ENCODE assay signal across 8 mouse cellular contexts in genomic region chr16:94370173-94370914, GRCm38 (mm10). TPM values are rescaled to one million over a fixed set of nuclear protein-coding genes. Genes with fewer than 3 reads are reported as not detected.
DNase-seq lines count a peak whose midpoint lies in the region; ATAC-seq lines count a peak whose summit lies in the region.

Ttc3 (plus strand) TSS chr16:94370618.

- H3K27ac ChIP-seq in brown adipose tissue, adult 24 weeks (replicated peaks; ENCODE audit: low read depth, low read length): peak within 1 kb of the TSS; percentile 93
- H3K27ac ChIP-seq in heart, embryonic 14.5 days (replicated peaks in 1 of 2; ENCODE audit: control insufficient read depth in 1 of 2, insufficient read depth in 1 of 2, low read depth in 2 of 2, low read length in 2 of 2): peak within 1 kb of the TSS; percentile 98 to 99
- peak within 1 kb of the TSS; percentile 83 for H3K27ac ChIP-seq in liver, embryonic 13.5 days
- peak within 1 kb of the TSS; percentile 99 for H3K27ac ChIP-seq in stomach, embryonic 16.5 days (ENCODE audit: low read length)

- peaks cover 3% of the 10 kb centered on the region; the same call in 1 of the 2 replicates for H3K4me1 ChIP-seq in brown adipose tissue, adult 24 weeks (ENCODE audit: control insufficient read depth, insufficient read depth, insufficient read length, low read length)
- peaks cover 0 to 39% of the 10 kb centered on the region in 2 experiments; a peak in 2 of 4 replicates for H3K4me1 ChIP-seq in heart, embryonic 14.5 days (ENCODE audit: control insufficient read depth in 2 of 2, insufficient read depth in 2 of 2, low read length in 2 of 2)
- H3K4me1 ChIP-seq in liver, embryonic 13.5 days (replicated peaks): peaks cover 35% of the 10 kb centered on the region
- peaks cover 8% of the 10 kb centered on the region; the same call in 1 of the 2 replicates for H3K4me1 ChIP-seq in stomach, embryonic 16.5 days (ENCODE audit: control insufficient read depth, insufficient read depth, low read length)

- peaks cover 5% of the 10 kb centered on the region; the same call in 1 of the 2 replicates for H3K36me3 ChIP-seq in heart, embryonic 14.5 days (ENCODE audit: control insufficient read depth, insufficient read depth, low read length)
- H3K36me3 ChIP-seq in liver, embryonic 13.5 days: no peaks in the 10 kb centered on the region
- H3K36me3 ChIP-seq in stomach, embryonic 16.5 days (ENCODE audit: control insufficient read depth, insufficient read depth, low read length): no peaks in the 10 kb centered on the region

- no peaks in the 10 kb centered on the region for H3K9me3 ChIP-seq in heart, embryonic 14.5 days (ENCODE audit: control insufficient read depth, low read length)
- H3K9me3 ChIP-seq in liver, embryonic 13.5 days (replicated peaks): no peaks in the 10 kb centered on the region
- no peaks in the 10 kb centered on the region for H3K9me3 ChIP-seq in stomach, embryonic 16.5 days (replicated peaks; ENCODE audit: control insufficient read depth, low read length)

- H3K4me2 ChIP-seq in heart, embryonic 14.5 days (ENCODE audit: low read length): peak within 1 kb of the TSS; percentile 65
- peak within 1 kb of the TSS; percentile 98 for H3K4me2 ChIP-seq in liver, embryonic 13.5 days
- H3K4me2 ChIP-seq in stomach, embryonic 16.5 days (ENCODE audit: low read depth, low read length): peak within 1 kb of the TSS; percentile 53

- peak; percentile 95 for DNase-seq in CD4-positive, CD25-positive, alpha-beta regulatory T cell, adult 2 months (ENCODE audit: low read depth, low spot score)
- DNase-seq in fibroblast of lung, adult 2 months (ENCODE audit: low read depth): peak; percentile 66
- DNase-seq in kidney, postnatal 14 days: peak; percentile 96
- peak; percentile 71 for DNase-seq in liver, embryonic 13.5 days
- peak; percentile 95 for DNase-seq in neural tube, embryonic 10.5 days (ENCODE audit: extremely low spot score, low spot score)

- H3K27me3 ChIP-seq in heart, embryonic 14.5 days (ENCODE audit: control insufficient read depth, insufficient read depth, low read length): no peaks in the 10 kb centered on the region
- no peaks in the 10 kb centered on the region for H3K27me3 ChIP-seq in liver, embryonic 13.5 days
- no peaks in the 10 kb centered on the region for H3K27me3 ChIP-seq in stomach, embryonic 16.5 days (ENCODE audit: control insufficient read depth, insufficient read depth, low read length)

- ATAC-seq in heart, embryonic 14.5 days (ENCODE audit: insufficient number of reproducible peaks, insufficient read depth, low FRiP score, low read depth): peak; percentile 91
- peak; percentile 79 for ATAC-seq in liver, embryonic 13.5 days (ENCODE audit: low read depth)
- peak; percentile 88 for ATAC-seq in stomach, embryonic 16.5 days (ENCODE audit: insufficient read depth, low FRiP score)

- WGBS in heart, embryonic 14.5 days: under 1% methylated on average over 79 of the region's 79 CpGs
- under 1% methylated on average over 78 of the region's 79 CpGs for WGBS in liver, embryonic 13.5 days (ENCODE audit: insufficient replicate concordance)
- under 1% methylated on average over 79 of the region's 79 CpGs for WGBS in stomach, embryonic 16.5 days

- H3K9ac ChIP-seq in heart, embryonic 14.5 days (ENCODE audit: low read length): peak within 1 kb of the TSS; percentile 95
- peak within 1 kb of the TSS; percentile 84 for H3K9ac ChIP-seq in liver, embryonic 13.5 days
- peak within 1 kb of the TSS; percentile 98 for H3K9ac ChIP-seq in stomach, embryonic 16.5 days (ENCODE audit: low read length)

- peak within 1 kb of the TSS; percentile 81 for H3K4me3 ChIP-seq in brown adipose tissue, adult 24 weeks (ENCODE audit: insufficient read depth, low read depth, low read length)
- peak within 1 kb of the TSS; percentile 80 to 93 for H3K4me3 ChIP-seq in heart, embryonic 14.5 days (ENCODE audit: control insufficient read depth in 1 of 2, insufficient read depth in 1 of 2, low read depth in 1 of 2, low read length in 2 of 2)
- H3K4me3 ChIP-seq in liver, embryonic 13.5 days (replicated peaks): peak within 1 kb of the TSS; percentile 81
- peak within 1 kb of the TSS; percentile 92 for H3K4me3 ChIP-seq in stomach, embryonic 16.5 days (replicated peaks; ENCODE audit: low read length)

RNA-seq across cellular contexts. Expression of gene Ttc3, which starts in this region (rescaled TPM):
- 13.1 and 18.5 TPM in 2 replicates for polyA plus RNA-seq in brown adipose tissue, adult 24 weeks (2012; ENCODE audit: insufficient read depth, insufficient read length, missing spikeins)
- polyA plus RNA-seq in heart, embryonic 14.5 days (2014; fragmentation: Nextera tagmentation; extraction: Ambion mirVana): 186 and 200 TPM in 2 replicates
- polyA plus RNA-seq in liver, embryonic 13.5 days (2015; fragmentation: Nextera tagmentation; extraction: Ambion mirVana): 29.6 and 31.9 TPM in 2 replicates
- 156 and 161 TPM in 2 replicates for polyA plus RNA-seq in stomach, embryonic 16.5 days (2015; fragmentation: Nextera tagmentation; extraction: Ambion mirVana)

Comparison
In these comparisons a context has a peak if more than half of its experiments do, and no peak if none do; other contexts are left out.
1. Peak in every context shown above with its lines: DNase-seq, ATAC-seq, H3K4me3 ChIP-seq and H3K27ac ChIP-seq.